Mouse (Mus musculus) megakaryocyte, adult 5-6 weeks (primary cell): ENCODE results near the gene Gm49388. TPM values are rescaled to one million over a fixed set of nuclear protein-coding genes. Genes with fewer than 3 reads are reported as not detected.

Experiments
- ATAC-seq: 2 replicates; pipeline ENCODE4 v1.8.0; 2016; ENCODE audit warnings: mild to moderate bottlenecking, inconsistent platforms; ENCODE audit not compliant: poor library complexity, severe bottlenecking
- total RNA-seq, 2 experiments: library from RNA; stranded (forward) in 1 of 2; stranded (reverse) in 1 of 2; fragments of 153-499, 151-499 nt in 1 of 2; fragments of 221-1000, 200-1000 nt in 1 of 2; gene quantifications; 2 replicates each; pipeline versions ENCODE4 v1.2.3 to v1.2.4; 2015 to 2017

Gm49388 gene
- total RNA-seq, 2 experiments from 2014 or later = not detected

- peak; percentile 92 for ATAC-seq
These were observed 15.1 kb downstream of the Gm49388 start, which contains the start of gene Hsd3b7 for GRCm38 (mm10) chr7:127800435-127801009. Hsd3b7 (plus strand) TSS chr7:127800604.

GRCm38 (mm10) chr7:127801010-127801621 lies 15.7 kb downstream of the Gm49388 start:
- no peak for ATAC-seq

- no peak for ATAC-seq
These were observed 16.9 kb downstream of the Gm49388 start for GRCm38 (mm10) chr7:127802313-127802712.

- no peak for ATAC-seq
These were observed 23.4 kb downstream of the Gm49388 start for GRCm38 (mm10) chr7:127808821-127809220.

GRCm38 (mm10) chr7:127809846-127810245 lies 24.4 kb downstream of the Gm49388 start:
- ATAC-seq = no peak

- no peak for ATAC-seq
These were observed 25.2 kb downstream of the Gm49388 start for GRCm38 (mm10) chr7:127810650-127811049.

- ATAC-seq = no peak
These were observed 25.8 kb downstream of the Gm49388 start for GRCm38 (mm10) chr7:127811240-127811639.

GRCm38 (mm10) chr7:127812292-127812691 lies 26.9 kb downstream of the Gm49388 start:
- no peak for ATAC-seq

- no peak for ATAC-seq
These were observed 28.4 kb downstream of the Gm49388 start for GRCm38 (mm10) chr7:127813821-127814220.

- ATAC-seq = no peak
These were observed 29.0 kb downstream of the Gm49388 start for GRCm38 (mm10) chr7:127814241-127814921.

GRCm38 (mm10) chr7:127815116-127815665 lies 29.8 kb downstream of the Gm49388 start:
- ATAC-seq = no peak

GRCm38 (mm10) chr7:127815954-127816821 lies 30.8 kb downstream of the Gm49388 start:
- ATAC-seq = peak; percentile 73

- no peak for ATAC-seq
These were observed 31.6 kb downstream of the Gm49388 start for GRCm38 (mm10) chr7:127817053-127817452.

- ATAC-seq = no peak
These were observed 32.4 kb downstream of the Gm49388 start for GRCm38 (mm10) chr7:127817776-127818175.

GRCm38 (mm10) chr7:127820836-127821509 lies 35.6 kb downstream of the Gm49388 start:
- 0 out of 2 replicates have a peak, but pooled peaks have one; percentile 24 for ATAC-seq

GRCm38 (mm10) chr7:127822494-127822893 lies 37.1 kb downstream of the Gm49388 start:
- no peak for ATAC-seq

- ATAC-seq = no peak
These were observed 38.1 kb downstream of the Gm49388 start for GRCm38 (mm10) chr7:127823236-127824171.

- no peak for ATAC-seq
These were observed 38.9 kb downstream of the Gm49388 start, which contains the start of the genes Stx4a and Stx1b for GRCm38 (mm10) chr7:127824176-127824871. Stx4a (plus strand) TSS chr7:127824294. Stx1b (minus strand) TSS chr7:127824549.
